Mouse (Mus musculus) spleen, adult 2 months (tissue): ENCODE measurements around the gene Nit2. TPM values are rescaled to one million over a fixed set of nuclear protein-coding genes. Genes with fewer than 3 reads are reported as not detected.

ENCODE experiments used
- DNase-seq, 2 experiments: peaks; one replicate each; pipeline versions ENCODE4 v3.0.0 to v3.0.0-alpha.2; 2012 to 2021; ENCODE audit warnings: low spot score in 2 of 2, low read depth in 1 of 2
- H3K27ac ChIP-seq: fragments of 200-500 bp; 2 replicates; pipeline ENCODE4 v1.5.1; 2012; ENCODE audit warnings: low read length, inconsistent platforms; ENCODE audit not compliant: insufficient read depth
- H3K27me3 ChIP-seq: fragments of 200-500 bp; 2 replicates; pipeline ENCODE4 v1.6.1; 2012; ENCODE audit warnings: mild to moderate bottlenecking, moderate library complexity, low read length, inconsistent platforms; ENCODE audit not compliant: control insufficient read depth, insufficient read depth
- H3K36me3 ChIP-seq: fragments of 200-500 bp; 2 replicates; pipeline ENCODE4 v1.6.1; 2012; ENCODE audit warnings: mild to moderate bottlenecking, low read length, inconsistent platforms; ENCODE audit not compliant: control insufficient read depth, insufficient read depth
- H3K4me1 ChIP-seq: fragments of 200-500 bp; 2 replicates; pipeline ENCODE4 v1.6.1; 2011; ENCODE audit warnings: inconsistent platforms; ENCODE audit not compliant: control insufficient read depth, insufficient read depth, insufficient read length
- H3K4me3 ChIP-seq: fragments of 200-500 bp; 2 replicates; pipeline ENCODE4 v1.5.1; 2011; ENCODE audit warnings: mild to moderate bottlenecking, inconsistent platforms; ENCODE audit not compliant: insufficient read depth, insufficient read length; ENCODE audit errors: extremely low read depth
- CTCF ChIP-seq: fragments of 200-500 bp; IDR thresholded peaks from 2 replicates; pipeline ENCODE4 v1.5.1; 2011; ENCODE audit warnings: mild to moderate bottlenecking, inconsistent platforms; ENCODE audit not compliant: insufficient read depth, insufficient read length, insufficient replicate concordance; ENCODE audit errors: extremely low read depth
- POLR2A ChIP-seq: fragments of 200-500 bp; IDR thresholded peaks from 2 replicates; pipeline ENCODE4 v1.6.1; 2011; ENCODE audit warnings: low read depth, low read length, inconsistent platforms
- polyA plus RNA-seq: library from polyadenylated mRNA; depleted of rRNA; stranded (reverse); fragments of >200 nt; gene quantifications from 2 replicates; pipeline ENCODE4 v1.2.3, GENCODE M21; 2012; rRNA removed

Gene Nit2
- polyA plus RNA-seq, 1 experiment: 9.1 TPM

GRCm38 (mm10) chr16:57116066-57116465 is 51.1 kb downstream of the Nit2 start:
- Histone ChIP-seq H3K27me3 (no peaks in the 10 kb centered on the region), H3K4me1 (peaks cover 2% of the 10 kb centered on the region; the same call in 1 of the 2 replicates), H3K36me3 (no peaks in the 10 kb centered on the region), H3K4me3 (no peak overlapping the region), H3K27ac (no peak overlapping the region)
- no peak for DNase-seq
- TF ChIP-seq POLR2A (no peak), CTCF (no peak)

Other genes with a start within 250 kb of the Nit2 start
- not detected in 2 replicates for gene Lnp1, start 239.3 kb downstream of the Nit2 start, polyA plus RNA-seq
- gene Tmem45a2, start 96.0 kb downstream of the Nit2 start, polyA plus RNA-seq: not detected in 2 replicates
- gene Tomm70a, start 45.6 kb downstream of the Nit2 start, polyA plus RNA-seq: 5.6 and 8.7 TPM in 2 replicates
- gene Tbc1d23, start 64.2 kb upstream of the Nit2 start, polyA plus RNA-seq: 7.0 and 8.2 TPM in 2 replicates
- gene Tmem30c, start 125.5 kb upstream of the Nit2 start, polyA plus RNA-seq: not detected in 2 replicates
- gene Filip1l, start 185.8 kb upstream of the Nit2 start, polyA plus RNA-seq: 14.2 and 15.3 TPM in 2 replicates